Mouse (Mus musculus) activated CD4-positive, CD25-positive, alpha-beta regulatory T cell (primary cell): ENCODE measurements around the gene Gdf3. TPM values are rescaled to one million over a fixed set of nuclear protein-coding genes. Genes with fewer than 3 reads are reported as not detected.

Experiments used
- polyA plus RNA-seq, 2 experiments: library from polyadenylated mRNA; unstranded; fragments of 100-300 nt; shearing (Covaris generic); gene quantifications; one replicate each; pipeline ENCODE4 v1.2.1; 2017

Gene Gdf3
- under 1 TPM; 0.12 to 0.55 TPM for polyA plus RNA-seq

GRCm38 (mm10) chr6:122609771-122610170 lies at the start of gene Gdf3:
TSS of gene Gdf3 (minus strand) at chr6:122610087.

GRCm38 (mm10) chr6:122626110-122626509 lies 16.2 kb upstream of the Gdf3 start, which contains the start of gene Dppa3:
TSS of gene Dppa3 (plus strand) at chr6:122626410.

GRCm38 (mm10) chr6:122602242-122602991 lies 7.5 kb downstream of the Gdf3 start, which contains the start of gene Apobec1:
TSS of gene Apobec1 (minus strand) at chr6:122602444.

Other genes with a start within 250 kb of the Gdf3 start
- gene Rimklb, start 111.3 kb downstream of the Gdf3 start, polyA plus RNA-seq: not detected
- gene Mfap5, start 104.2 kb downstream of the Gdf3 start, polyA plus RNA-seq: under 1 TPM in 1 of 2 experiments, not detected in 1; 0.48 TPM
- gene Aicda, start 56.3 kb downstream of the Gdf3 start, polyA plus RNA-seq: under 1 TPM in 1 of 2 experiments, not detected in 1; 0.59 TPM
- 10 to 100 TPM; 13.4 to 18.3 TPM for gene Apobec1, start 7.6 kb downstream of the Gdf3 start, polyA plus RNA-seq
- not detected for gene Dppa3, start 16.3 kb upstream of the Gdf3 start, polyA plus RNA-seq
- gene Nanog, start 97.4 kb upstream of the Gdf3 start, polyA plus RNA-seq: not detected
- gene Slc2a3, start 191.6 kb upstream of the Gdf3 start, polyA plus RNA-seq: 100 to 1,000 TPM in 1 of 2 experiments, 10 to 100 TPM in 1; 25.0 to 123 TPM
- gene Foxj2, start 209.8 kb upstream of the Gdf3 start, polyA plus RNA-seq: 10 to 100 TPM; 25.9 to 28.9 TPM
- under 1 TPM; 0.07 to 0.72 TPM for gene C3ar1, start 246.1 kb upstream of the Gdf3 start, polyA plus RNA-seq